Mouse (Mus musculus) hindbrain, embryonic 12.5 days (tissue): ENCODE measurements around the gene Dner. TPM values are rescaled to one million over a fixed set of nuclear protein-coding genes. Genes with fewer than 3 reads are reported as not detected.

Source experiments
- ATAC-seq: fragments of 200-750 bp; cut with Nextera tagmentation; 2 replicates; pipeline ENCODE4 v1.8.0; 2017; ENCODE audit warnings: moderate TSS enrichment; ENCODE audit not compliant: low FRiP score
- H3K27ac ChIP-seq: fragments of 300-500 bp; sonication (generic); 2 replicates; pipeline ENCODE4 v1.5.1; 2016; ENCODE audit warnings: mild to moderate bottlenecking
- H3K27me3 ChIP-seq: fragments of 300-500 bp; sonication (generic); 2 replicates; pipeline ENCODE4 v1.6.1; 2016; ENCODE audit warnings: mild to moderate bottlenecking
- H3K36me3 ChIP-seq: fragments of 300-500 bp; sonication (generic); 2 replicates; pipeline ENCODE4 v1.6.1; 2016; ENCODE audit warnings: mild to moderate bottlenecking
- H3K4me1 ChIP-seq: fragments of 300-500 bp; sonication (generic); 2 replicates; pipeline ENCODE4 v1.6.1; 2016
- H3K4me2 ChIP-seq: fragments of 300-500 bp; sonication (generic); replicated peaks from 2 replicates; pipeline ENCODE4 v1.6.1; 2016; ENCODE audit warnings: mild to moderate bottlenecking
- H3K4me3 ChIP-seq: fragments of 300-500 bp; sonication (generic); 2 replicates; pipeline ENCODE4 v1.5.1; 2016; ENCODE audit warnings: mild to moderate bottlenecking
- H3K9ac ChIP-seq: fragments of 300-500 bp; sonication (generic); 2 replicates; pipeline ENCODE4 v1.6.1; 2016; ENCODE audit warnings: mild to moderate bottlenecking, moderate library complexity
- H3K9me3 ChIP-seq: fragments of 300-500 bp; sonication (generic); replicated peaks from 2 replicates; pipeline ENCODE4 v1.6.1; 2016; ENCODE audit warnings: mild to moderate bottlenecking
- WGBS: fragments of 180-500 bp; shearing (Covaris S2); methylation state at CpG from one replicate; pipeline ENCODE4 v1.1.7; 2016; 5-methylcytosine and 5-hydroxymethylcytosine counted together
- polyA plus RNA-seq: library from polyadenylated mRNA; unstranded; fragments of >200 nt; fragmentation: Nextera tagmentation; extraction: Ambion mirVana; gene quantifications from 2 replicates; pipeline ENCODE4 v1.2.1, GENCODE M21; 2016

Gene Dner
- polyA plus RNA-seq, 1 experiment from 2014 or later, result 130 TPM

DNA sequence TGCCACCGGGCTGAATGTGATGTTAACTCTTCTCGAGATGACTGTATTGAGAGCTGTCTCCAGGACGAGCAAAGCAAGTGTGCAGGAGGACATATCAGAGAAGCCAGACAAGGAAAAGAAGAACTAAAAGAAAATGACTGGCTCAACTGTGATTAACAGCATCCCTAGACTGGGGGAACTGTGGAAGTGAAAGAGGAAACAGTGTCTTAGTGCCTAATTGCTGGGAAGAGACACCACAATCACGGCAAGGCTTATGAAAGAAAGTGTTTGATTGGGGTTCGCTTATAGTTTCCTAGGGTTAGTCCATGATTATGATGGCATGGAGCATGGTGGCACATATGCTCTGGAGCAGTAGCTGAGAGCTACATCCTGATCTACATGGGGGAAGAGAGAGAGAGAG lies 269.3 kb downstream of the Dner start:
- no peak overlapping the region for H3K4me2 ChIP-seq
- H3K27me3 ChIP-seq, result no peaks in the 10 kb centered on the region
- no peak for ATAC-seq
- no peaks in the 10 kb centered on the region for H3K4me1 ChIP-seq
- no peak overlapping the region for H3K9ac ChIP-seq
- no peak overlapping the region for H3K4me3 ChIP-seq
- WGBS, result 84% methylated on average over 5 of the region's 5 CpGs
- no peaks in the 10 kb centered on the region; the same call in 1 of the 2 replicates for H3K36me3 ChIP-seq
- no peak overlapping the region for H3K27ac ChIP-seq
- H3K9me3 ChIP-seq, result no peaks in the 10 kb centered on the region

DNA sequence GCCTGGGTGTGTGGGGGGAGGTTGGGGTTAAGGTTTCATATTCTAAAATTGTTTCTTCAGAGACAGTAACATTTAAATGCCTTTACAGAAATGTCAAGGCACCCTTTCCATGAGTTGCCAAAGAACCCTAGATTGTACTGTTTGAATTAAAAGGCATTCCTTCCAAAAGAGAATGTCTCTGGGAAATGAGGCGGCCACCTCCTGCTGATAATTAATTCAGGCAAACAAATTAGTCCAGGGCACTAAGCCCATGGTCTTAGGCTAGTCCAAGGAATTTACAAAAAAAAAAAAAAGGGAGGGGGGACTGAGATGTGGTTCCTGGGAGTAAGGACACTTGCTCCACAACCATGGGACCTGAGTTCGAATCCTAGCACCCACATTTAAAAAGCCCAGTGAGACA lies 273.1 kb downstream of the Dner start:
- H3K4me2 ChIP-seq, result no peak overlapping the region
- no peak overlapping the region for H3K4me3 ChIP-seq
- no peak overlapping the region for H3K9ac ChIP-seq
- H3K4me1 ChIP-seq, result 0 out of 2 replicates have a peak, but pooled peaks cover 3% of the 10 kb centered on the region
- no peaks in the 10 kb centered on the region; the same call in 1 of the 2 replicates for H3K36me3 ChIP-seq
- ATAC-seq, result no peak; the same call in 1 of the 2 replicates
- H3K27ac ChIP-seq, result no peak overlapping the region
- 63% methylated on average over 2 of the region's 2 CpGs for WGBS
- H3K9me3 ChIP-seq, result no peaks in the 10 kb centered on the region
- no peaks in the 10 kb centered on the region for H3K27me3 ChIP-seq

- Histone ChIP-seq H3K4me1 (0 out of 2 replicates have a peak, but pooled peaks cover 3% of the 10 kb centered on the region), H3K36me3 (no peaks in the 10 kb centered on the region), H3K27me3 (no peaks in the 10 kb centered on the region), H3K4me3 (no peak overlapping the region), H3K27ac (no peak overlapping the region), H3K9ac (no peak overlapping the region), H3K4me2 (no peak overlapping the region), H3K9me3 (no peaks in the 10 kb centered on the region)
- ATAC-seq, result no peak
- 76% methylated on average over 1 of the region's 1 CpGs for WGBS
Measured at GRCm38 (mm10) chr1:84421845-84422244, 274.2 kb downstream of the Dner start.

DNA sequence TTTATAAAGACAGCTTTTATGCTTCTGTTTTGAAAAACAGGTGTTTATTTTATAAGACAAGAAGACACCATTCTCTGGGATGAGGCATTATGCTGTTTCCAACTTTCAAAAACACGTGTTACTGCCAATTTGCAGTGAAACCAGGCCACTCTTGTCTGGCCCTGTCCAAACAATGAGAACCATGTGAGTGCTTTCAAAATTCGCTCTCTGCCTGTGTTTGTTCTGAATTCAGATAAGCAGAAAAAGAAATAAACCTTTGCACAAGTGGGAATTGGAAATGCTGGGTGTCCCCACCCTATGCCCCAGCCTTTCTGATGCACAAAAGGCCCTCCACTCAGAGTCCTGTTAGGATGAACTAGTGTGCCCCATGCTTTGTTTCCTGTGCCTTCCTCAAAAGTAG lies 276.6 kb downstream of the Dner start:
- Histone ChIP-seq H3K4me2 (no peak overlapping the region), H3K9ac (no peak overlapping the region), H3K4me1 (0 out of 2 replicates have a peak, but pooled peaks cover 3% of the 10 kb centered on the region), H3K36me3 (0 out of 2 replicates have a peak, but pooled peaks cover 3% of the 10 kb centered on the region), H3K27me3 (no peaks in the 10 kb centered on the region), H3K9me3 (no peaks in the 10 kb centered on the region), H3K27ac (no peak overlapping the region), H3K4me3 (no peak overlapping the region)
- ATAC-seq, result no peak
- 60% methylated on average over 2 of the region's 2 CpGs for WGBS

- Histone ChIP-seq H3K9me3 (no peaks in the 10 kb centered on the region), H3K27me3 (no peaks in the 10 kb centered on the region), H3K9ac (no peak overlapping the region), H3K36me3 (0 out of 2 replicates have a peak, but pooled peaks cover 3% of the 10 kb centered on the region), H3K4me1 (0 out of 2 replicates have a peak, but pooled peaks cover 3% of the 10 kb centered on the region), H3K27ac (no peak overlapping the region), H3K4me2 (no peak overlapping the region), H3K4me3 (no peak overlapping the region)
- no peak for ATAC-seq
- WGBS, result 55% methylated on average over 9 of the region's 9 CpGs
Measured at GRCm38 (mm10) chr1:84418511-84418910, 277.5 kb downstream of the Dner start.

DNA sequence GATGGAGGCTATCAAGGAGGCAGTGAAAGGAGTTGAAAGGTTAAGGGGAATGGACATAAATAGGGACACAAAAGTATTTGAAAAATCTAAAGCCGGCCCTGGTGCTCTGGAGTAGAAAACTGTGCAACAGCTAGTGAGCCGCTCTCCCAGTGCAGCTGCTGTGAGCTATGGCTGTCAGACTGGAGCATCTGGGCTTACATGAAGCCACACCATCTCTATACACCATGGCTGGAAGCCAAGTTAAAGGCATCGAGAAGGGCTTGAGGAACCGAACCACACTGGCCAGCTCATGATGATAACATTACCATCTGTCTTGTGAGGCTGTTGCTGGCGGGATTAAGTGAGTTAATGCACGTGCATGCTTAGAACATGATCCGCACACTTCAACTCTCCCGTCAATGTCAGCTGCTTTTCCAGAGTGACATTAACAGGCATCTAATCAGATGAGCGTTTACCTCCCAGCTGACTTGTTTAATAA lies 278.2 kb downstream of the Dner start:
- Histone ChIP-seq H3K9me3 (no peaks in the 10 kb centered on the region), H3K4me1 (0 out of 2 replicates have a peak, but pooled peaks cover 3% of the 10 kb centered on the region), H3K9ac (no peak overlapping the region), H3K4me3 (no peak overlapping the region), H3K27ac (no peak overlapping the region), H3K36me3 (0 out of 2 replicates have a peak, but pooled peaks cover 3% of the 10 kb centered on the region), H3K27me3 (no peaks in the 10 kb centered on the region), H3K4me2 (no peak overlapping the region)
- peak; percentile 62; the same call in 1 of the 2 replicates for ATAC-seq
- WGBS, result 65% methylated on average over 9 of the region's 9 CpGs

DNA sequence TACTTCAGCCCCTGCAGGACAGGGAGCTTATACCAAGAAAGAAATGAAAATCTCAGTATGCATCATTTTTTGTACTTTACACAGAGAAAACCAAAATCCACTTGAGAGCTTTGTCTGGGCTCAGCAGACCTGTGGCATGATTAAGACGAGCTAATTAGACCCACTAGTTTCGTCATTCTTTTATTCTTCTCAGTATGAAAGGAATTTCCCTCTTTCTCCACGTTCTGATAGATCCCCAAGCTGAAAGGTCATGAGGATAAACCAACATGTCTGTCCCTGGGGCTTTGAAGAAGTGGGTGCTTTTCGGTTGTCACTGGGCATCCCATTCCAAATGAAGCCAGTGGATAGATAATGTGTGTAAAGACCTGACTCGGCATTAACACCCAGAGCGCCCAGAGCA lies 278.7 kb downstream of the Dner start:
- no peak overlapping the region for H3K4me2 ChIP-seq
- H3K9me3 ChIP-seq, result no peaks in the 10 kb centered on the region
- 56% methylated on average over 6 of the region's 6 CpGs for WGBS
- ATAC-seq, result no peak
- H3K36me3 ChIP-seq, result 0 out of 2 replicates have a peak, but pooled peaks cover 3% of the 10 kb centered on the region
- H3K27ac ChIP-seq, result no peak overlapping the region
- H3K9ac ChIP-seq, result no peak overlapping the region
- H3K4me1 ChIP-seq, result 0 out of 2 replicates have a peak, but pooled peaks cover 3% of the 10 kb centered on the region
- H3K27me3 ChIP-seq, result no peaks in the 10 kb centered on the region
- H3K4me3 ChIP-seq, result no peak overlapping the region

- Histone ChIP-seq H3K27me3 (no peaks in the 10 kb centered on the region), H3K4me2 (no peak overlapping the region), H3K27ac (no peak overlapping the region), H3K4me1 (0 out of 2 replicates have a peak, but pooled peaks cover 3% of the 10 kb centered on the region), H3K36me3 (0 out of 2 replicates have a peak, but pooled peaks cover 3% of the 10 kb centered on the region), H3K4me3 (no peak overlapping the region), H3K9me3 (no peaks in the 10 kb centered on the region), H3K9ac (no peak overlapping the region)
- 93% methylated on average over 3 of the region's 3 CpGs for WGBS
- ATAC-seq, result no peak
Measured at GRCm38 (mm10) chr1:84414464-84414863, 281.6 kb downstream of the Dner start.

DNA sequence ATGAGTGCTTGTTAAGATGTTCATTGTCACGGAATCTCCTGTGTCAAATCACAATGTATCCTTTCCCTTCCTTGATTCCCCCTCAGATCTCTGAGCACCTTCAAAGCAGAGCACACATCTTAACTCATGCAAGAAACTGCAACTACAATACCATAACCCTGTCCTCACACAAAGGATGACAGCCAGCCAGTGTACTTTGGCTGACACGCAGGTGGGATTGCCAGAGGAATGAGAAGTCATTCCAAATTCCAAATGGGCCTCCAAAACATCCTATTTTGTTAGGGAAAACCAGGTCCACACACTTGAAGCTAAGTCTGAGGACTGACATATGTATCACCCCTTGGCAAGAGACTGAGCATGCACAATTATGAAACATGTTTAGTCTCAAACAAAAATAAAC lies 286.5 kb downstream of the Dner start:
- H3K9ac ChIP-seq, result no peak overlapping the region
- whole genome bisulfite sequencing, result 82% methylated on average over 2 of the region's 2 CpGs
- H3K9me3 ChIP-seq, result no peaks in the 10 kb centered on the region
- 0 out of 2 replicates have a peak, but pooled peaks cover 3% of the 10 kb centered on the region for H3K4me1 ChIP-seq
- ATAC-seq, result no peak
- H3K4me3 ChIP-seq, result no peak overlapping the region
- no peak overlapping the region for H3K27ac ChIP-seq
- no peaks in the 10 kb centered on the region for H3K36me3 ChIP-seq
- H3K27me3 ChIP-seq, result no peaks in the 10 kb centered on the region
- no peak overlapping the region for H3K4me2 ChIP-seq

DNA sequence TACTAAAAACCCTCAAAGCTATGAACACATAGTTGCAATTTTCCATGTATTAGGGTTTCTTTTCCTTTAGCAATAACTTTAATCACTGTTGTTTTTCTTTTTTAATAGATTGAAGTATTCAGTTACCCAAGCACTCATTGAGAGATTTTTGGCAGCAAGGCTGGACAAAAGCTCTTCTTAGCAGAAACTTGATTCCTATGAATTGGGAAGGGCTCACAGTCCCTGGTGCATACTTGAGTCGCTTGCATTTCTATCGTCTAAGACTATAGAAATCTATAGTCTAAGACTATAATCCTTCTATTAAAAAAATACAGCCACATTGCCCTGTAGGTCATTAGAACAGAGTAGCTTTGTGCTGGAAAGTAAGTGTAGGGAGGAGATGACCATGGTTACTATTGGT lies 287.1 kb downstream of the Dner start:
- Histone ChIP-seq H3K4me3 (no peak overlapping the region), H3K4me2 (no peak overlapping the region), H3K4me1 (0 out of 2 replicates have a peak, but pooled peaks cover 3% of the 10 kb centered on the region), H3K9me3 (no peaks in the 10 kb centered on the region), H3K9ac (no peak overlapping the region), H3K27ac (no peak overlapping the region), H3K27me3 (no peaks in the 10 kb centered on the region), H3K36me3 (no peaks in the 10 kb centered on the region)
- no peak for ATAC-seq
- 83% methylated on average over 2 of the region's 2 CpGs for WGBS

DNA sequence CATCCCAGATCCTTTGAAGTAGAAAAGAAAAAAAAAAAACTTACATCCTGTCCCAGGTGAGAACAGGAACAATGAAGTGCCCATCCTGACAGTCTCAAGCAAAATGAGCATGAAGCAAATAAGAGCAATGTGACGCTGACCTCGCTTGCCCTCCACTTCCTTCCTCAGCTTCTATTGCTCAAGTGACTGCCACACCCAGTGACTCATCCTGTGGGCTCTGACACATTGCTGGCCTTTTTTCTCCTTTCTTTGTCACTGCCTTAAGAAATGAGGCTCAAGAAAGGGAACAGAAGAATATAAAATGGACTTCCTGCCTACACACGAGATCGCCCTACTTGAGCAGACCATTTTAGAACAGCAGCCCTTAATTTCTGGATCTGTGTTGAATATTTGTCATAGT lies 289.1 kb downstream of the Dner start:
- no peaks in the 10 kb centered on the region for H3K9me3 ChIP-seq
- no peaks in the 10 kb centered on the region for H3K36me3 ChIP-seq
- H3K9ac ChIP-seq, result no peak overlapping the region
- no peak overlapping the region for H3K27ac ChIP-seq
- H3K4me2 ChIP-seq, result no peak overlapping the region
- 85% methylated on average over 4 of the region's 4 CpGs for WGBS
- ATAC-seq, result no peak
- H3K4me1 ChIP-seq, result 0 out of 2 replicates have a peak, but pooled peaks cover 3% of the 10 kb centered on the region
- H3K27me3 ChIP-seq, result no peaks in the 10 kb centered on the region
- no peak overlapping the region for H3K4me3 ChIP-seq

- H3K4me2 ChIP-seq, result no peak overlapping the region
- WGBS, result 86% methylated on average over 5 of the region's 5 CpGs
- H3K27me3 ChIP-seq, result no peaks in the 10 kb centered on the region
- H3K36me3 ChIP-seq, result no peaks in the 10 kb centered on the region
- no peak for ATAC-seq
- H3K4me1 ChIP-seq, result 0 out of 2 replicates have a peak, but pooled peaks cover 3% of the 10 kb centered on the region
- no peak overlapping the region for H3K4me3 ChIP-seq
- no peak overlapping the region for H3K9ac ChIP-seq
- H3K27ac ChIP-seq, result no peak overlapping the region
- H3K9me3 ChIP-seq, result no peaks in the 10 kb centered on the region
Measured at GRCm38 (mm10) chr1:84405551-84406290, 290.3 kb downstream of the Dner start.
